Mouse (Mus musculus) Muller cell, postnatal 12 days (primary cell): ENCODE measurements around the gene Lrig1.
A peak's percentile ranks its signal among the peaks of the same experiment; 100 is the strongest.

ENCODE experiments used
- DNase-seq: peaks from one replicate; pipeline ENCODE4 v3.0.0-alpha.2; 2015; ENCODE audit errors: inconsistent ontology term

Gene Lrig1

GRCm38 (mm10) chr6:94618671-94619070 is 81.3 kb downstream of the Lrig1 start:
- no peak for DNase-seq

- DNase-seq = no peak
Measured at GRCm38 (mm10) chr6:94615936-94616335, 84.0 kb downstream of the Lrig1 start.

- no peak for DNase-seq
Measured at GRCm38 (mm10) chr6:94614346-94614745, 85.6 kb downstream of the Lrig1 start.

- DNase-seq = no peak
Measured at GRCm38 (mm10) chr6:94613235-94613895, 86.6 kb downstream of the Lrig1 start.

- DNase-seq = no peak
Measured at GRCm38 (mm10) chr6:94604546-94604945, 95.4 kb downstream of the Lrig1 start.

GRCm38 (mm10) chr6:94604072-94604471 is 95.9 kb downstream of the Lrig1 start:
- peak; percentile 95 for DNase-seq

- DNase-seq = no peak
Measured at GRCm38 (mm10) chr6:94601811-94602210, 98.1 kb downstream of the Lrig1 start.

GRCm38 (mm10) chr6:94601101-94601500 is 98.9 kb downstream of the Lrig1 start:
- no peak for DNase-seq

- no peak for DNase-seq
Measured at GRCm38 (mm10) chr6:94599016-94599415, 100.9 kb downstream of the Lrig1 start.

GRCm38 (mm10) chr6:94598421-94598820 is 101.5 kb downstream of the Lrig1 start:
- no peak for DNase-seq

- DNase-seq = no peak
Measured at GRCm38 (mm10) chr6:94596761-94597485, 103.0 kb downstream of the Lrig1 start.

- no peak for DNase-seq
Measured at GRCm38 (mm10) chr6:94596051-94596760, 103.8 kb downstream of the Lrig1 start.

GRCm38 (mm10) chr6:94595206-94595605 is 104.8 kb downstream of the Lrig1 start:
- no peak for DNase-seq

- no peak for DNase-seq
Measured at GRCm38 (mm10) chr6:94594711-94595110, 105.2 kb downstream of the Lrig1 start.

- DNase-seq = no peak
Measured at GRCm38 (mm10) chr6:94594096-94594665, 105.8 kb downstream of the Lrig1 start.

- DNase-seq = no peak
Measured at GRCm38 (mm10) chr6:94592710-94593109, 107.2 kb downstream of the Lrig1 start.

- peak; percentile 65 for DNase-seq
Measured at GRCm38 (mm10) chr6:94592243-94592642, 107.7 kb downstream of the Lrig1 start.

- no peak for DNase-seq
Measured at GRCm38 (mm10) chr6:94588365-94588764, 111.6 kb downstream of the Lrig1 start.

GRCm38 (mm10) chr6:94584976-94585375 is 115.0 kb downstream of the Lrig1 start:
- DNase-seq = no peak

- no peak for DNase-seq
Measured at GRCm38 (mm10) chr6:94584147-94584695, 115.7 kb downstream of the Lrig1 start.

GRCm38 (mm10) chr6:94582055-94582454 is 117.9 kb downstream of the Lrig1 start:
- DNase-seq = no peak

GRCm38 (mm10) chr6:94577991-94578390 is 122.0 kb downstream of the Lrig1 start:
- DNase-seq = peak; percentile 82
